Mouse (Mus musculus) heart, embryonic 13.5 days (tissue): ENCODE results near the gene Pgghg. TPM values are rescaled to one million over a fixed set of nuclear protein-coding genes. Genes with fewer than 3 reads are reported as not detected.
A peak's percentile ranks its signal among the peaks of the same experiment; 100 is the strongest.

Source experiments
- ATAC-seq: fragments of 200-750 bp; cut with Nextera tagmentation; 2 replicates; pipeline ENCODE4 v1.8.0; 2017; ENCODE audit warnings: moderate TSS enrichment; ENCODE audit not compliant: insufficient number of reproducible peaks, low FRiP score, low TSS enrichment; ENCODE audit errors: extremely low read depth
- H3K27ac ChIP-seq: fragments of 300-500 bp; sonication (generic); replicated peaks from 2 replicates; pipeline ENCODE4 v1.5.1; 2015; ENCODE audit warnings: moderate library complexity, mild to moderate bottlenecking, inconsistent platforms
- H3K27me3 ChIP-seq: fragments of 300-500 bp; sonication (generic); replicated peaks from 2 replicates; pipeline ENCODE4 v1.6.1; 2015; ENCODE audit warnings: mild to moderate bottlenecking, inconsistent platforms
- H3K36me3 ChIP-seq: fragments of 300-500 bp; sonication (generic); 2 replicates; pipeline ENCODE4 v1.6.1; 2015; ENCODE audit warnings: mild to moderate bottlenecking, inconsistent platforms
- H3K4me1 ChIP-seq: fragments of 300-500 bp; sonication (generic); 2 replicates; pipeline ENCODE4 v1.6.1; 2015; ENCODE audit warnings: inconsistent platforms
- H3K4me2 ChIP-seq: fragments of 300-500 bp; sonication (generic); 2 replicates; pipeline ENCODE4 v1.6.1; 2015; ENCODE audit warnings: inconsistent platforms, mild to moderate bottlenecking, moderate library complexity
- H3K4me3 ChIP-seq: fragments of 300-500 bp; sonication (generic); 2 replicates; pipeline ENCODE4 v1.5.1; 2015; ENCODE audit warnings: moderate library complexity, mild to moderate bottlenecking, inconsistent platforms
- H3K9ac ChIP-seq: fragments of 300-500 bp; sonication (generic); 2 replicates; pipeline ENCODE4 v1.6.1; 2015; ENCODE audit warnings: inconsistent platforms, mild to moderate bottlenecking, moderate library complexity
- H3K9me3 ChIP-seq: fragments of 300-500 bp; sonication (generic); 2 replicates; pipeline ENCODE4 v1.6.1; 2016; ENCODE audit warnings: inconsistent platforms
- WGBS: fragments of 180-500 bp; shearing (Covaris S2); methylation state at CpG from one replicate; pipeline ENCODE4 v1.1.7; 2015; ENCODE audit warnings: mixed read lengths; 5-methylcytosine and 5-hydroxymethylcytosine counted together
- polyA plus RNA-seq: library from polyadenylated mRNA; unstranded; fragments of >200 nt; fragmentation: Nextera tagmentation; extraction: Ambion mirVana; gene quantifications from 2 replicates; pipeline ENCODE4 v1.2.1, GENCODE M21; 2015

The Pgghg gene
- polyA plus RNA-seq, 1 experiment from 2014 or later, result 13.8 TPM

GRCm38 (mm10) chr7:140949255-140949654 lies 8.1 kb downstream of the Pgghg start:
- WGBS, result 72% methylated on average over 6 of the region's 6 CpGs
- Histone ChIP-seq H3K4me2 (no peak overlapping the region), H3K4me1 (peaks cover 67% of the 10 kb centered on the region), H3K27ac (no peak overlapping the region), H3K9ac (no peak overlapping the region), H3K27me3 (no peaks in the 10 kb centered on the region), H3K4me3 (no peak overlapping the region), H3K36me3 (peaks cover 61% of the 10 kb centered on the region), H3K9me3 (no peaks in the 10 kb centered on the region)
- ATAC-seq, result no peak

GRCm38 (mm10) chr7:140949824-140950530 lies 8.8 kb downstream of the Pgghg start, which contains the start of gene Ifitm5:
TSS of gene Ifitm5 (minus strand) at chr7:140950291.
- ATAC-seq, result no peak
- Histone ChIP-seq H3K9me3 (no peaks in the 10 kb centered on the region), H3K27me3 (no peaks in the 10 kb centered on the region), H3K36me3 (peaks cover 58% of the 10 kb centered on the region), H3K9ac (peak within 1 kb of the TSS; percentile 34; the same call in 1 of the 2 replicates), H3K27ac (peak within 1 kb of the TSS; percentile 22), H3K4me1 (peaks cover 74% of the 10 kb centered on the region), H3K4me2 (0 out of 2 replicates have a peak within 1 kb of the TSS, but pooled peaks have one; percentile 1), H3K4me3 (no peak within 1 kb of the TSS)
- 78% methylated on average over 16 of the region's 16 CpGs for WGBS

- no peaks in the 10 kb centered on the region for H3K9me3 ChIP-seq
- H3K4me3 ChIP-seq, result no peak overlapping the region
- WGBS, result 37% methylated on average over 8 of the region's 8 CpGs
- peak overlapping the region; percentile 34; the same call in 1 of the 2 replicates for H3K9ac ChIP-seq
- peaks cover 48% of the 10 kb centered on the region for H3K36me3 ChIP-seq
- H3K4me2 ChIP-seq, result 0 out of 2 replicates have a peak overlapping the region, but pooled peaks have one; percentile 1
- ATAC-seq, result no peak
- H3K27ac ChIP-seq, result peak overlapping the region; percentile 22
- H3K4me1 ChIP-seq, result peaks cover 74% of the 10 kb centered on the region
- no peaks in the 10 kb centered on the region for H3K27me3 ChIP-seq
These were observed 9.9 kb downstream of the Pgghg start for GRCm38 (mm10) chr7:140951051-140951450.

GRCm38 (mm10) chr7:140951765-140952164 lies 10.6 kb downstream of the Pgghg start:
- Histone ChIP-seq H3K36me3 (peaks cover 41% of the 10 kb centered on the region), H3K4me1 (peaks cover 73% of the 10 kb centered on the region), H3K9me3 (no peaks in the 10 kb centered on the region), H3K9ac (0 out of 2 replicates have a peak overlapping the region, but pooled peaks have one; percentile 21), H3K27me3 (no peaks in the 10 kb centered on the region), H3K27ac (peak overlapping the region; percentile 22; the same call in 1 of the 2 replicates), H3K4me2 (no peak overlapping the region), H3K4me3 (no peak overlapping the region)
- 64% methylated on average over 6 of the region's 6 CpGs for WGBS
- ATAC-seq, result no peak

- Histone ChIP-seq H3K9ac (no peak overlapping the region), H3K27me3 (no peaks in the 10 kb centered on the region), H3K36me3 (peaks cover 34% of the 10 kb centered on the region), H3K4me3 (no peak overlapping the region), H3K27ac (no peak overlapping the region), H3K4me1 (peaks cover 67% of the 10 kb centered on the region), H3K4me2 (no peak overlapping the region; the same call in 1 of the 2 replicates), H3K9me3 (no peaks in the 10 kb centered on the region)
- ATAC-seq, result no peak
- WGBS, result 65% methylated on average over 7 of the region's 7 CpGs
These were observed 11.2 kb downstream of the Pgghg start for GRCm38 (mm10) chr7:140952441-140952840.

- H3K9ac ChIP-seq, result peak overlapping the region; percentile 86; the same call in 1 of the 2 replicates
- 71% methylated on average over 11 of the region's 11 CpGs for WGBS
These were observed 11.9 kb downstream of the Pgghg start for GRCm38 (mm10) chr7:140953133-140953532.

GRCm38 (mm10) chr7:140953800-140954732 lies 12.9 kb downstream of the Pgghg start:
- ATAC-seq, result no peak
- peaks cover 54% of the 10 kb centered on the region for H3K4me1 ChIP-seq
- peak overlapping the region; percentile 68 for H3K4me3 ChIP-seq
- peaks cover 11% of the 10 kb centered on the region for H3K27me3 ChIP-seq
- 53% methylated on average over 15 of the region's 15 CpGs for WGBS
- peak overlapping the region; percentile 86 for H3K9ac ChIP-seq
- H3K9me3 ChIP-seq, result no peaks in the 10 kb centered on the region
- peak overlapping the region; percentile 94 for H3K27ac ChIP-seq
- peaks cover 18% of the 10 kb centered on the region for H3K36me3 ChIP-seq
- H3K4me2 ChIP-seq, result peak overlapping the region; percentile 75

More at GRCm38 (mm10) chr7:140953133-140953532, 11.9 kb downstream of the Pgghg start:
- peaks cover 60% of the 10 kb centered on the region for H3K4me1 ChIP-seq
- H3K4me2 ChIP-seq, result peak overlapping the region; percentile 75
- H3K4me3 ChIP-seq, result no peak overlapping the region
- ATAC-seq, result no peak
- H3K27me3 ChIP-seq, result peaks cover 2% of the 10 kb centered on the region; the same call in 1 of the 2 replicates
- peaks cover 27% of the 10 kb centered on the region for H3K36me3 ChIP-seq
- no peak overlapping the region for H3K27ac ChIP-seq
- no peaks in the 10 kb centered on the region for H3K9me3 ChIP-seq

- H3K27me3 ChIP-seq, result peaks cover 11% of the 10 kb centered on the region
- H3K27ac ChIP-seq, result peak overlapping the region; percentile 94
- H3K4me3 ChIP-seq, result peak overlapping the region; percentile 68
- WGBS, result 10% methylated on average over 9 of the region's 9 CpGs
- peaks cover 54% of the 10 kb centered on the region for H3K4me1 ChIP-seq
- peaks cover 11% of the 10 kb centered on the region; the same call in 1 of the 2 replicates for H3K36me3 ChIP-seq
- H3K4me2 ChIP-seq, result peak overlapping the region; percentile 75
- H3K9me3 ChIP-seq, result no peaks in the 10 kb centered on the region
- ATAC-seq, result no peak
- H3K9ac ChIP-seq, result peak overlapping the region; percentile 86
These were observed 13.5 kb downstream of the Pgghg start for GRCm38 (mm10) chr7:140954733-140955071.

GRCm38 (mm10) chr7:140955342-140955741 lies 14.2 kb downstream of the Pgghg start:
- Histone ChIP-seq H3K36me3 (0 out of 2 replicates have a peak, but pooled peaks cover 9% of the 10 kb centered on the region), H3K4me3 (peak overlapping the region; percentile 68), H3K4me1 (peaks cover 51% of the 10 kb centered on the region), H3K9me3 (no peaks in the 10 kb centered on the region), H3K27ac (peak overlapping the region; percentile 94), H3K9ac (peak overlapping the region; percentile 86), H3K4me2 (peak overlapping the region; percentile 75), H3K27me3 (peaks cover 11% of the 10 kb centered on the region)
- ATAC-seq, result no peak
- WGBS, result under 1% methylated on average over 17 of the region's 17 CpGs

- WGBS, result 6% methylated on average over 11 of the region's 11 CpGs
- peak within 1 kb of the TSS; percentile 75 for H3K4me2 ChIP-seq
- H3K9me3 ChIP-seq, result no peaks in the 10 kb centered on the region
- H3K27me3 ChIP-seq, result peaks cover 11% of the 10 kb centered on the region
- H3K27ac ChIP-seq, result peak within 1 kb of the TSS; percentile 94
- 0 out of 2 replicates have a peak, but pooled peaks cover 9% of the 10 kb centered on the region for H3K36me3 ChIP-seq
- peaks cover 45% of the 10 kb centered on the region for H3K4me1 ChIP-seq
- H3K9ac ChIP-seq, result peak within 1 kb of the TSS; percentile 86
- peak; percentile 60; the same call in 1 of the 2 replicates for ATAC-seq
- H3K4me3 ChIP-seq, result peak within 1 kb of the TSS; percentile 68
These were observed 14.8 kb downstream of the Pgghg start, which contains the start of the genes Gm45717 and Ifitm2 for GRCm38 (mm10) chr7:140955758-140956555. TSS of gene Gm45717 (minus strand) at chr7:140955937. TSS of gene Ifitm2 (minus strand) at chr7:140955987.
